Mouse (Mus musculus): ENCODE measurements at regions not wholly inside any gene's neighbourhood (a gene's known extent, or its start where the extent isn't known, plus 50 kb on each side); places are given as distances from the start of the nearest gene placed in this dataset.
"Not testable (repeated sequence)": the region's sequence is repeated elsewhere in the genome, so short reads cannot be mapped to it uniquely, and the experiment has no call there.

GRCm38 (mm10) chr17:81319605-81320004 lies 122.0 kb upstream of the Gm11096 start:
- in situ Hi-C loops (cut with MboI, MseI), result no loop called here

DNA sequence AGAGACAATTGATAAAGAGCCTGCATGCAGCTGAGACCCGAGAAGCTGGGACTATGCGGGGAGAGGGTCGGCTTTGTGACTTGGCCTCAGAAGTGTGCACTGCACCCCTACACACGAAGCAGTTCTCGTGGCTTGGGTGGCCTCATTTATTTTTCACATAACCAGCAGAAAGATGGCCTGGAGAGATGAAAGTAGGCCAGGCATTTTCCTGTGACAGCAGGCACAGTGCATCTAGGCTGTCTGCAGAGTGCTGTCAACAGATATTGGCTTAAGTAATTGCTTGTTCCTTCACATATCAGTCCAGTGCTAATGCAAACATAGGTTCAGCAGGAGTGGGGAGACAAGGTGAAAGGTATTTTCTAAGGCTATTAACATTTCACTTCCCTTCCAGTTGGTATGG lies 124.9 kb upstream of the Gm11096 start:
- in situ Hi-C loops (cut with MboI, MseI), result no loop called here

DNA sequence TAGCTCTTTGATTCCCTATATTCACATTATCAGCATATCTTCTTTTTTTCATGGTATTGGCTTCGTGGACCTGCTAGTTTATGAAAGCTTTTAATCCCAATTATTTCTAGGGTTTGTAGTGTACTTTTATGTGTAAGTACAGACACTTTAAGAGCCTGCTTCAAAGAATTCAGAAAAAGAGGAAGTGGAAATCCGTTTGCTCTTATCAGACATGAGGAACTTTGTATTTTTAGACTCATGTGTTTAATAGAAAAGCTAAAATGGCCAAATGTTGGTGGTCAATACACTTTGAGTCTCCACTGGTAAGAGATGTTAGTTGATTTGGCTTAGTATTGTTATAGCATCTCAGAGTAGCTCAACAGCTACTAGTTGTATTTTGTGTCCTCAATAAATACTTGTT lies 135.7 kb upstream of the Gm11096 start:
- in situ Hi-C loops (cut with MboI, MseI), result loop anchor here (10.0 kb wide), 1 partner anchor 651 kb away; no protein-coding TSS in a partner anchor

DNA sequence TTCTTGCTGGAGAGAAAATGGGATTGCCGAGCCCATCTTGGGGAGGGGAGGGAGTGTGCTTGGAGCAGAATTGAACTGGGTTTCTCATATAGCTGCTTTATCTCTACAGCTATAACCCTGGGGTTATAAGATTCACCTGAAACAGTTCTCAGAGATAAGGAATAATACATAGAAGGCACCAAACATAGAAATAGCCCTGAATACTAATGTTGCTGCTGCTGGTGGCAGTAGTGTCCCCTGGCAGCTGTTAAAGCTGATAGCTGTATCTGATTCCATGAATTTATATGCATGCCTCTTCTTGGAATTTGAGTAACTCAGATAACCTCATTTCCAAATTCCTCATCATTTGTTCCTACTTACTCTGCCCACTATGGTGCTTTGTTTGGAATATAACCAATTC lies 137.0 kb upstream of the Gm11096 start:
- in situ Hi-C loops (cut with MboI, MseI), result loop anchor here (10.0 kb wide), 1 partner anchor 650 kb away; no protein-coding TSS in a partner anchor

DNA sequence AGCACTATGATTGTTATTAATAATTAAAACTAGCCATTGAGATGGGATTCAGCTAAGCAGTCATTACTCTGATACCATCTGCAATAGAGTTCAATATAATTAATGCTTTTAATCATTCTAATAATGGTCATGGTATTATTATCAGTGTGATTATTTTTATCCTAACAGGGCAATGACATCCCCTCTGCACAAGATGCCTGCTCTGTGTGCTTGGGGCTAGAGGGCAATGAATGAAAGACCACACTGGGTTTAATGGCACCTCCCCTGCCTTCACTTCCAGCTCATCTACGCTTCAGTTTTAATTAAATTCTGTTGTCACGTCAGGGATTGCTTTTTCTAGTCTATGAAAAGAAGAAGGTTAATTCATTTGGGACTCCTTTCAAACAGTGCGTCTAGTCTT lies 139.1 kb upstream of the Gm11096 start:
- in situ Hi-C loops (cut with MboI, MseI), result loop anchor here (10.0 kb wide), 1 partner anchor 648 kb away; no protein-coding TSS in a partner anchor

DNA sequence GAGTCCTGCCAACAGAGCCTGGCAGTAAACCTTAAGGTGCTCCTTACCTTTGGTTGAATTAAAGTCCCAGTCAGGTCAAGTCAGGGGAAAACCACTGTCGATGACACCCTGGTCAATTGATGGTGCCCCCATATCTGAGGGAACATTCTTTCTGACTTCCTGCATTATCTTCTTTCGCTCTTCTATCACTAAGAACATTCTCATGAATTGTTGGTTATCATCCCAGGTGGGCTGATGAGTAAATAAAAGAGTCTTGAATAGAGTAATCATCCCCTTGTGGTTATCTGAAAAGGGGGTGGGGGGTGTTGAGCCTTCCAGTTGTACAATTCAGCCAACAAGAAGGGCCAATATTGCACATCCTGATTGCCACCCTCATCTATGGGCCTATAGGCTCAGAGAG lies 149.7 kb upstream of the Gm11096 start:
- in situ Hi-C loops (cut with MboI, MseI), result no loop called here

DNA sequence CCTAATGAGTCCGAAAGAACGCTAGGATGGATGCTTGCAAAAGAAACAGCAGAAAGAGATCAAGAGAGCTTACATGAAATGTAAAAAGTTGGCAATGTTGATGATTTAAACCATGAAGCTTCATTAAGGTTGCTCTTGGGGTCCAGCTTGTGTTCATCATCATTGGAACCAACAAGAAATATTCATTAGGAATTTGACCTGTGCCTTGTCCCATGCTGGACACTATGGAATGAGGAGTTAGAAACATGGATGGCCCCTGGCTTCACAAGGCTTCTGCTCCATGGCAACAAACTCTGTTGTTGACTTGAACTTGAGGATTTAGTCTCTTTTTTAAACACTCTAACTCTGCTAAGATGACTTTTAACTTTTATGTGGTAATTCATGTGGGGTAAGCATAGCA lies 159.0 kb upstream of the Gm11096 start:
- in situ Hi-C loops (cut with MboI, MseI), result no loop called here

DNA sequence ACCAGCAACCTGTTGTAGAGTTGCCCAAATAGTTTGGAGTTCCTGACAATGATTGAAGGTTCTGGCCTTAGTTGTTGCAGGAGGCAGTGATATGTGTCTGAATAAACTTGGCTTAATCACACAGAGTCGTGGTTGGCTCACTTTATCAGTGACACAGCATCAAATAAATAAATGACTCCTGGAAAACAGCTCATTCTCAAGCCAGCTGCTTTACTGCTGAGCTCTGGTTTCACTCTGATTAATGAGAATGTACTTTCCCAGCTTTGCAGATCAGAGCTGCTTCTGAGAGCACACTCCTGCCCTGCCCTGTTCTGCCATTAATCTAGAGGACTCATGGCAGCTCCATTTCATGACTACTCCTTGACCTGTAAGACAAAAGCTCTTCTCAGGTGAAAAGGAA lies 171.3 kb upstream of the Gm11096 start:
- in situ Hi-C loops (cut with MboI, MseI), result no loop called here

- in situ Hi-C loops (cut with MboI, MseI), result loop anchor here (5.0 kb wide), 1 partner anchor 75 kb away; no protein-coding TSS in a partner anchor
Observed at GRCm38 (mm10) chr17:81261957-81262356, 179.6 kb upstream of the Gm11096 start.

DNA sequence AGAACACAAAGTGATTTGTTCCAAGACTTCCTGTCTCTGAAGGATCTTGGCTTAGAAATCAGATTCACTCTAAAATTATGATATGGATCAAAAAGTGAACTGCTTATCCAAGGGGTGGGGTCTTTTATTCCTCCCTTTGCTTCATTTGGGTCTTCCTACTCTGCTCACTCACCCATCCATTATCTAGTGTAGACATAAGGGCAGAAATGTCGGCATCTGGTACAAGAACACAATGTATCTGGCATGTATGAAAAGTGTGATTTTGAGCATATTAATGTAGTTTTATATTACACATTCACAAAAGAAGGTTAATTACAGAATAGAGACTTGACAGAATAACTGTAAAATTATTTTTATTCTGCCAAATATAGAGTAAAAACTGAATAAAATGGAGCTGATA lies 181.5 kb upstream of the Gm11096 start:
- in situ Hi-C loops (cut with MboI, MseI), result loop anchor here (5.0 kb wide), 1 partner anchor 73 kb away; no protein-coding TSS in a partner anchor

GRCm38 (mm10) chr17:81256106-81256505 lies 185.5 kb upstream of the Gm11096 start:
- in situ Hi-C loops (cut with MboI, MseI), result no loop called here

DNA sequence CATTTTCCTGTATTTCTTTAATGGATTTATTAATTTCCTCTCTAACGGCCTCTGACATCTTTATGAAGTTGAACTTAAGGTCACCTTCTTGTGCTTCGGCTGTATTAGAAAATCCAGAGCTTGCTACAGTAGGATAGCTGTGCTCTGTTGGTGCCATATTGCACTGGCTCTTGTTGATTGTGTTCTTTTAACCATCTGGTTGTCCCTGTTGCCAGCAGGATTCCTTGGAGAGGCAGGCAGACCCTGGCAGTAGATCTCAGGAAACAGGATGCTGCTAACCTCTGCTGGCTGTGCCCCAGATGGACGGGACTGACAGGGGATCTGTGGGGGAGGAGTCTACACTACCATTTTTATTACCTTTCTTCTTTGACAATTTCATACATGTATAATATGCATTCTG lies 185.9 kb upstream of the Thumpd2 start:
- in situ Hi-C loops (cut with MboI, MseI), result no loop called here

DNA sequence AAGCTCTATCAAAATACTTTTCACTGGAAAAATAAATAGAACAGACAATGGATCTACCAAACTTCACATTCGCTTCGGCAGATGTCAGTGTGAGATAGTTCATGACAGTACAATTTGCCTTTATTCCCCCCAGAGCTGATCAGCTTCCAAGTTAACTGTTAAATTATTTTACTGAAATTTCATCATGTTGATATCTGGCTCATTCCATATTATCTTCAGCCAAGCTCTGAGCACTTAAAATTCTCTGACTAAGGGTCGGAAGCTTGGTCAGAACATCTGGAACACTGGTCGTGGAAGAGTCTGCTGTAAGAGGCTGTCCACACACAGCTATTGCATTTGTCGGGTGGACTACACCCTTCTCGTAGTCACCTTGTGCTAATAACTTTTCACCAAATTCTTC lies 181.3 kb upstream of the Thumpd2 start:
- in situ Hi-C loops (cut with MboI, MseI), result no loop called here

GRCm38 (mm10) chr17:81231771-81232170 lies 166.9 kb upstream of the Thumpd2 start:
- in situ Hi-C loops (cut with MboI, MseI), result not testable (repeated sequence)

- in situ Hi-C loops (cut with MboI, MseI), result no loop called here
Observed at GRCm38 (mm10) chr17:81225281-81225680, 160.4 kb upstream of the Thumpd2 start.

DNA sequence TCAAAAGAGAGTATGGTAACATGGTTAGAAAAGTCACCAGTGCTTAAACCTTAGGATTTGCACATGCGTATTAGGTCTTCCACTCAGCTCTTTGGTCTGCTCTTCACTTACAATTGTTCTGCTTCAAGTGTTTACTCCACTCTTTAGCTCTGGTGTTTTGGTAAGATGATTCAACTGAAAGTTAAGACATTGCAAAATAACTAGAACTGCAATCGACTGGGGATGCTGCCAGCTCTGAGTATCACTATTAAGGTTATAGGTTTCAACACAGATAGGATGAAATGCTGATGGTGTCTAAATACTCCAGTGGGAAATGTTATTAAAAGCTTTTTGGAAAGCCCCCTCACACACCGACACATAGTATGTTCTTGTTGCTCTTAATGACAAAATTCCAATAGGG lies 156.6 kb upstream of the Thumpd2 start:
- in situ Hi-C loops (cut with MboI, MseI), result no loop called here

DNA sequence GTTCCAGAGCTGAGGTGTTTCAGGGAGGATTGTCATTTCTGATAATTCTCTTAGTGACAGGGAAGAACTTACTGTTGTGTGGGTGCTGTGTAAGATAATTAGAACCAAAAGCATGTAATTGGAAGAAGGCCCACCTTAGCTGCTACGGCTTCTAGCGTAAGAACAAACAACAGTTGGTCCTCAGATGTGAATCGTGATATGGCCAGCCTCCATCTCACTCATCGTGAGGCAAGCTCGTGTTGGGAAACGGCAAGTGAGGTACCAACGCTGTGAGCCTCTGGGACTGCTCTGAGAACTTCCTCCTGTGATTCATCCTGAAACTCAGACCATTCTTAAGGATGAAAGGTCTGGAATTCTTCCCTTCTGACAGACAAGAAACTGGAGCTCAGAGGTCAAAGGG lies 150.0 kb upstream of the Thumpd2 start:
- in situ Hi-C loops (cut with MboI, MseI), result no loop called here

DNA sequence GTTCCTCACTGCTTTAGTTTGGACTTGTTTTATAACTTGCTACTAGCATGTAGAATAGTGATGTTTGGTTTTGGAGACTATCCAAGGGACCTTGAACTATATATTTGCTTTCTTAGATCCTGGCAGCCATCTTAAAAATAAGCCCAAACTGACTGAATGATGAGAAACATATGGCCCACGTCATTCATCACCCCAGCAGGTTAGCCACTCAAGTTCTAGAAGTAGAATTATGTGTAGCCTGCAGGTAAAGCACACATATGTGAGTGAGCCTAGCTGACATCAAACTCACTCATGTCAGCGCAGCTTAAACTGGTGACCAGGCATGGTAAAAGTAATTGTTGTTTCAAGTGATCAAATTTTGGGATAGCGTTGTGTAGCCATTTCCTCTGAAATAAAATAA lies 147.2 kb upstream of the Thumpd2 start:
- in situ Hi-C loops (cut with MboI, MseI), result no loop called here

DNA sequence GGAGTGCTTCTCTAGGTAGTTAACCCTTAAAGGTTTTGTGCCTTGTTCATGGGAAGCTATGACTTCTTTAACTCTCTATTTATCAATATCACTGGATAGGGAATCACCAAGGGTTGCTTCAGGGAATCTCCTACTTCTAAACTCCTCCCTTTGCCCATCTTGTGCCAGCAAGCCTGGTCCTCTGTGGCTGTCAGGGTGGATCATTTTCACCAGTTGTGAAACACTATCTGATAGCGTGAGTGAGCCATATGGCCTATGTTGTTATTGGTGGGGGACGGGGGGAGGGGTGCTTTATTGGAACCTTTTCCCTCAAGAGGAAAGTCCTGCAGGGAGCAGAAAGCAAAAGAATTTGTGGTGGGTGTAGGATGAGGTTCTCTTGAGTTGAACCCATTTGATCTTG lies 145.5 kb upstream of the Thumpd2 start:
- in situ Hi-C loops (cut with MboI, MseI), result no loop called here

DNA sequence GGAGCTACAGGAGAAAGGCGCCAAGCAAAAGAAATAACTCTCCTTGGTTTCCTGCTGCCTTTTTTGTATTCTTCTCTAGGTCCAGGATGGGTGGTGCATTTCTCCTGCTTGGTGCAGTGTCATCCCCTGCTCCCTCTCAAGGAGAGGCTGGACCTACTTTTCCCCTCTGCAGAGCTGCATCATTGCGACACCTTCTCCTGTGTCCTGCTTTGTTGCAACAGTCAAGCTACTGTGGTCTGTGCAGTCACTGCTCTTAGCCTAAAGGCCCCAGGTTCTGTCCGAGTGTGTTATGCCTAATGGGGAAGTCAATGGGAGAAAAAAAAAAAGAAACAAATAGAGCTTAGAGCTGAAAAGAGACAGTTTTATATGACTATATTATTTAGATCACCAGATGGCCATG lies 144.4 kb upstream of the Thumpd2 start:
- in situ Hi-C loops (cut with MboI, MseI), result no loop called here

GRCm38 (mm10) chr17:81201052-81201451 lies 136.2 kb upstream of the Thumpd2 start:
- in situ Hi-C loops (cut with MboI, MseI), result no loop called here

DNA sequence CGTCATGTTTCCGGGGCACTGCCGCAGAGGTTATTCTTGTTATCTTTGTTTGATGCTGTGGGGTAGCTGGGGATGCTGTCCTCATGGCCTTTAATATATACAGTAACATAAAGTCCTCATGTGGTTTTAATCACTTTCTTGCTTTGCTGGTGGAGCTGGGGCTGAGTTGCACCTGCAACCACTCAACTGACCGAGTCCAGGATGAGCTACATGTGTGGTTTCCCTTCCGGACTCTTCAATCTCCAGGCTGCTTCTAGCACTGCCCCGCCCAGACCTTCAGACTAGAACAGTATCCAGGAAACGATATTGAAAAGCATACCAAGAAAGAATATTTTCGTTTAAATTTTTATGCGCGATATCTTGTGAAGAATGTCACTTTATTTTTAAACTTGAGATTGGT lies 129.1 kb upstream of the Thumpd2 start:
- in situ Hi-C loops (cut with MboI, MseI), result loop anchor here (25.0 kb wide), 1 partner anchor 1768 kb away; no protein-coding TSS in a partner anchor

DNA sequence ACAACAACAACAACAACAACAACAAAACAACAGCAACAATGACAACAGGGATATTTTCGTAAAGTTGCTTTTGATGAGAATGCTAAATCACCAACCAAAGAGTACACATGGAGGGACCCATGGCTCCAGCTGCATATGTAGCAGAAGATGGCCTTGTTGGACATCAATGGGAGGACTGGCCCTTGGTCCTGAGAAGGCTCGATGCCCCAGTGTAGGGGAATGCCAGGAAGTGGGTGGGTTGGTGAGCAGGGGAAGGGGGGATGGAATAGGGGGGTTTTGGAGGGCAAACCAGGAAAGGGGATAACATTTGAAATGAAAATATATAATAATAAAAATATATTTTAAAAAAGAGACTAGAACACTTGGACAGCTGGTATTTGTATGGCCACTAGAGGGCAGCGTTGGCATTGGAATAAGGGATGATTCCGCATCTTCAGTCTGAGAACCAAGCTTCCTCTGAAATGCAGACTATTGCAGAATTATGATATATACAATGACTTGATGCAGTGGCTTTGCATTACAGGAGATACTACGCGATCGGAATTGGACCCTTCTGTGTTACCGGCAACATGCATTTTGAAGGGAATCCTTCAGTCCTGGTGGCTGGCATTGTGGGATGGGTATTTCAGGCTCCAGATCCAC lies 128.5 kb upstream of the Thumpd2 start:
- in situ Hi-C loops (cut with MboI, MseI), result loop anchor here (25.0 kb wide), 1 partner anchor 1769 kb away; no protein-coding TSS in a partner anchor

- in situ Hi-C loops (cut with MboI, MseI), result loop anchor here (5.0 to 25.0 kb wide), 2 partner anchors 72 to 1772 kb away; no protein-coding TSS in a partner anchor
Observed at GRCm38 (mm10) chr17:81189996-81190395, 125.1 kb upstream of the Thumpd2 start.
